Mouse (Mus musculus) E14TG2a.4 (cell line): ENCODE data around the gene Sox5.

Source experiments
- CTCF ChIP-seq: conservative IDR thresholded peaks from 2 replicates; pipeline ENCODE4 v1.5.1; 2014; ENCODE audit warnings: low read length
- NANOG ChIP-seq: IDR thresholded peaks from 2 replicates; pipeline ENCODE4 v1.6.1; 2014; ENCODE audit warnings: borderline replicate concordance, low read length, mixed read lengths

GRCm38 (mm10) chr6:144389333-144390054 lies 392.3 kb downstream of the Sox5 start:
- TF ChIP-seq CTCF (no peak), NANOG (no peak)
